ENCODE assay signal across 8 mouse cellular contexts in genomic region chr7:19822604-19823058, GRCm38 (mm10). TPM values are rescaled to one million over a fixed set of nuclear protein-coding genes. Genes with fewer than 3 reads are reported as not detected.
DNase-seq lines count a peak whose midpoint lies in the region; ATAC-seq lines count a peak whose summit lies in the region.

Gene Bcl3 (minus strand): TSS chr7:19822770.

- intact Hi-C loops in left cerebral cortex, postnatal 36 days (cut with DNase I) = no loop called here

- DNase-seq in Muller cell, postnatal 12 days (ENCODE audit: inconsistent ontology term) = peak; percentile 74
- DNase-seq in embryonic facial prominence, embryonic 10.5 days (ENCODE audit: low spot score) = peak; percentile 53
- DNase-seq in lung, postnatal 25 days (ENCODE audit: low spot score) = peak; percentile 77
- peak; percentile 34 to 69 for DNase-seq in spleen, postnatal 10 days (ENCODE audit: low spot score in 2 of 2)
- DNase-seq in left cerebral cortex, adult 18-20 months (ENCODE audit: low spot score in 2 of 2) = no peak
- no peak for DNase-seq in left cerebral cortex, postnatal 36 days (ENCODE audit: low spot score in 2 of 2)

- H3K9ac ChIP-seq in heart, embryonic 12.5 days = peak within 1 kb of the TSS; percentile 71
- peak within 1 kb of the TSS; percentile 58 for H3K9ac ChIP-seq in kidney, embryonic 15.5 days

- H3K4me2 ChIP-seq in heart, embryonic 12.5 days = peak within 1 kb of the TSS; percentile 75
- H3K4me2 ChIP-seq in kidney, embryonic 15.5 days = peak within 1 kb of the TSS; percentile 84

- 0 out of 2 replicates have a peak, but pooled peaks cover 11% of the 10 kb centered on the region for H3K9me3 ChIP-seq in embryonic facial prominence, embryonic 10.5 days
- peaks cover 5% of the 10 kb centered on the region for H3K9me3 ChIP-seq in heart, embryonic 12.5 days (replicated peaks)
- no peaks in the 10 kb centered on the region for H3K9me3 ChIP-seq in kidney, embryonic 15.5 days (replicated peaks)

- peak within 1 kb of the TSS; percentile 59 for H3K4me3 ChIP-seq in embryonic facial prominence, embryonic 10.5 days
- H3K4me3 ChIP-seq in heart, embryonic 12.5 days = peak within 1 kb of the TSS; percentile 48
- peak within 1 kb of the TSS; percentile 51 for H3K4me3 ChIP-seq in kidney, embryonic 15.5 days (replicated peaks)

- ATAC-seq in heart, embryonic 12.5 days (ENCODE audit: insufficient number of reproducible peaks, low FRiP score) = no peak
- ATAC-seq in kidney, embryonic 15.5 days (replicated peaks; ENCODE audit: low FRiP score) = peak; percentile 12; the same call in 1 of the 2 replicates

- WGBS in embryonic facial prominence, embryonic 10.5 days = 2% methylated on average over 42 of the region's 42 CpGs
- 3% methylated on average over 42 of the region's 42 CpGs for WGBS in heart, embryonic 12.5 days
- 2% methylated on average over 42 of the region's 42 CpGs for WGBS in kidney, embryonic 15.5 days

- no peaks in the 10 kb centered on the region for H3K36me3 ChIP-seq in embryonic facial prominence, embryonic 10.5 days (replicated peaks)
- no peaks in the 10 kb centered on the region for H3K36me3 ChIP-seq in heart, embryonic 12.5 days
- no peaks in the 10 kb centered on the region for H3K36me3 ChIP-seq in kidney, embryonic 15.5 days

- peaks cover 79% of the 10 kb centered on the region for H3K27me3 ChIP-seq in embryonic facial prominence, embryonic 10.5 days (replicated peaks; ENCODE audit: low read depth, poor library complexity, severe bottlenecking)
- peaks cover 37% of the 10 kb centered on the region for H3K27me3 ChIP-seq in heart, embryonic 12.5 days (replicated peaks)
- H3K27me3 ChIP-seq in kidney, embryonic 15.5 days = peaks cover 12% of the 10 kb centered on the region

- H3K27ac ChIP-seq in embryonic facial prominence, embryonic 10.5 days (replicated peaks) = peak within 1 kb of the TSS; percentile 81
- H3K27ac ChIP-seq in heart, embryonic 12.5 days (ENCODE audit: poor library complexity, severe bottlenecking) = peak within 1 kb of the TSS; percentile 63
- H3K27ac ChIP-seq in kidney, embryonic 15.5 days = peak within 1 kb of the TSS; percentile 80

- peaks cover 40% of the 10 kb centered on the region for H3K4me1 ChIP-seq in embryonic facial prominence, embryonic 10.5 days
- peaks cover 21% of the 10 kb centered on the region for H3K4me1 ChIP-seq in heart, embryonic 12.5 days (replicated peaks)
- peaks cover 48% of the 10 kb centered on the region for H3K4me1 ChIP-seq in kidney, embryonic 15.5 days

RNA-seq across cellular contexts. Expression of gene Bcl3, which starts in this region (rescaled TPM):
- 1.7 TPM in 2 replicates for polyA plus RNA-seq in embryonic facial prominence, embryonic 10.5 days (2016; fragmentation: Nextera tagmentation; extraction: Ambion mirVana)
- polyA plus RNA-seq in heart, embryonic 12.5 days (2016; fragmentation: Nextera tagmentation; extraction: Ambion mirVana) = 1.4 and 1.7 TPM in 2 replicates
- 3.9 and 4.9 TPM in 2 replicates for polyA plus RNA-seq in kidney, embryonic 15.5 days (2015; fragmentation: Nextera tagmentation; extraction: Ambion mirVana)
- total RNA-seq in left cerebral cortex, adult 18-20 months (2021) = 1 to 10 TPM in 1 of 2 experiments, under 1 TPM in 1; 0.91 to 1.1 TPM
- total RNA-seq in left cerebral cortex, postnatal 36 days (2021) = under 1 TPM; 0.27 to 0.32 TPM

Comparison
In these comparisons a context has a peak if more than half of its experiments do, and no peak if none do; other contexts are left out.
1. DNase-seq: peak in Muller cell, postnatal 12 days (single experiment), embryonic facial prominence, embryonic 10.5 days (single experiment), lung, postnatal 25 days (single experiment) and spleen, postnatal 10 days (2 of 2); none in left cerebral cortex, adult 18-20 months (0 of 2) and left cerebral cortex, postnatal 36 days (0 of 2).
2. Peak in every context shown above with its lines, with median percentiles within 50 percentile points of each other: H3K27ac ChIP-seq and H3K4me3 ChIP-seq.